9 mouse cellular contexts compared by ENCODE assay signal in genomic region chr14:61056962-61057361, GRCm38 (mm10). TPM values are rescaled to one million over a fixed set of nuclear protein-coding genes. Genes with fewer than 3 reads are reported as not detected.
DNase-seq lines count a peak whose midpoint lies in the region; ATAC-seq lines count a peak whose summit lies in the region.
"Had no signal": no experiment of that assay in that cellular context is flagged by ENCODE, and none has a peak within 500 bp of the region (broad histone marks: within the 10 kb centered on the region; RNA-seq: fewer than 3 reads in every experiment).

No protein-coding gene starts in this region.

- no peak overlapping the region for H3K27ac ChIP-seq in kidney, embryonic 16.5 days (ENCODE audit: low read length)
- peak overlapping the region; percentile 75 for H3K27ac ChIP-seq in embryonic facial prominence, embryonic 10.5 days (replicated peaks)
- H3K27ac ChIP-seq in intestine, embryonic 14.5 days (ENCODE audit: low read depth) = no peak overlapping the region
- H3K27ac ChIP-seq in neural tube, embryonic 12.5 days = no peak overlapping the region

- no peak for ATAC-seq in kidney, embryonic 16.5 days (ENCODE audit: low FRiP score, low TSS enrichment)
- ATAC-seq in intestine, embryonic 14.5 days (replicated peaks; ENCODE audit: low FRiP score, low TSS enrichment, low read depth) = 0 out of 2 replicates have a peak, but pooled peaks have one; percentile 54
- ATAC-seq in neural tube, embryonic 12.5 days (ENCODE audit: low FRiP score, low read depth) = no peak

- peak overlapping the region; percentile 38 for H3K4me3 ChIP-seq in kidney, embryonic 16.5 days (ENCODE audit: low read length)
- peak overlapping the region; percentile 52 for H3K4me3 ChIP-seq in embryonic facial prominence, embryonic 10.5 days
- H3K4me3 ChIP-seq in intestine, embryonic 14.5 days (ENCODE audit: low read depth, low read length) = peak overlapping the region; percentile 20
- peak overlapping the region; percentile 12; the same call in 1 of the 2 replicates for H3K4me3 ChIP-seq in neural tube, embryonic 12.5 days

- peak overlapping the region; percentile 60 for H3K4me2 ChIP-seq in kidney, embryonic 16.5 days (replicated peaks; ENCODE audit: low read depth, low read length)
- H3K4me2 ChIP-seq in intestine, embryonic 14.5 days (ENCODE audit: low read length) = peak overlapping the region; percentile 48
- peak overlapping the region; percentile 53 for H3K4me2 ChIP-seq in neural tube, embryonic 12.5 days (replicated peaks)

- H3K36me3 ChIP-seq in kidney, embryonic 16.5 days (ENCODE audit: insufficient read depth, low read length) = no peaks in the 10 kb centered on the region
- no peaks in the 10 kb centered on the region for H3K36me3 ChIP-seq in embryonic facial prominence, embryonic 10.5 days (replicated peaks)
- H3K36me3 ChIP-seq in intestine, embryonic 14.5 days (ENCODE audit: control insufficient read depth, insufficient read depth, low read length) = no peaks in the 10 kb centered on the region
- H3K36me3 ChIP-seq in neural tube, embryonic 12.5 days = no peaks in the 10 kb centered on the region

- no peak for DNase-seq in kidney, adult 18-20 months
- peak; percentile 30 for DNase-seq in embryonic facial prominence, embryonic 10.5 days (ENCODE audit: low spot score)
- peak; percentile 70 for DNase-seq in intestine, embryonic 14.5 days (ENCODE audit: low spot score)
- no peak for DNase-seq in right cerebral cortex, adult 2 months (ENCODE audit: low spot score in 2 of 2)
- no peak for DNase-seq in adrenal gland, postnatal 36 days
- no peak for DNase-seq in urinary bladder, adult 18-20 months (ENCODE audit: low spot score in 2 of 2)
- DNase-seq: lung, adult 18-20 months had no signal

- peaks cover 6% of the 10 kb centered on the region; the same call in 1 of the 2 replicates for H3K9me3 ChIP-seq in kidney, embryonic 16.5 days (ENCODE audit: low read length)
- no peaks in the 10 kb centered on the region for H3K9me3 ChIP-seq in embryonic facial prominence, embryonic 10.5 days
- 0 out of 2 replicates have a peak, but pooled peaks cover 4% of the 10 kb centered on the region for H3K9me3 ChIP-seq in intestine, embryonic 14.5 days (ENCODE audit: control insufficient read depth, low read length)
- no peaks in the 10 kb centered on the region; the same call in 1 of the 2 replicates for H3K9me3 ChIP-seq in neural tube, embryonic 12.5 days

- WGBS in kidney, embryonic 16.5 days = 11% methylated on average over 11 of the region's 11 CpGs
- WGBS in embryonic facial prominence, embryonic 10.5 days = 8% methylated on average over 11 of the region's 11 CpGs
- WGBS in intestine, embryonic 14.5 days = 13% methylated on average over 11 of the region's 11 CpGs
- 8% methylated on average over 11 of the region's 11 CpGs for WGBS in neural tube, embryonic 12.5 days

- peaks cover 15% of the 10 kb centered on the region for H3K4me1 ChIP-seq in kidney, embryonic 16.5 days (ENCODE audit: insufficient read depth, low read length)
- H3K4me1 ChIP-seq in embryonic facial prominence, embryonic 10.5 days = peaks cover 41% of the 10 kb centered on the region
- H3K4me1 ChIP-seq in intestine, embryonic 14.5 days (replicated peaks; ENCODE audit: control insufficient read depth, insufficient read depth, low read length) = peaks cover 15% of the 10 kb centered on the region; the same call in 1 of the 2 replicates
- peaks cover 13% of the 10 kb centered on the region for H3K4me1 ChIP-seq in neural tube, embryonic 12.5 days

- no peaks in the 10 kb centered on the region; the same call in 1 of the 2 replicates for H3K27me3 ChIP-seq in kidney, embryonic 16.5 days (ENCODE audit: insufficient read depth, low read length)
- H3K27me3 ChIP-seq in embryonic facial prominence, embryonic 10.5 days (replicated peaks; ENCODE audit: low read depth, poor library complexity, severe bottlenecking) = peaks cover 54% of the 10 kb centered on the region
- H3K27me3 ChIP-seq in intestine, embryonic 14.5 days (replicated peaks; ENCODE audit: control insufficient read depth, insufficient read depth, low read length) = 0 out of 2 replicates have a peak, but pooled peaks cover 3% of the 10 kb centered on the region
- peaks cover 9% of the 10 kb centered on the region; the same call in 1 of the 2 replicates for H3K27me3 ChIP-seq in neural tube, embryonic 12.5 days (replicated peaks)

- peak overlapping the region; percentile 52 for H3K9ac ChIP-seq in kidney, embryonic 16.5 days (replicated peaks; ENCODE audit: low read length)
- no peak overlapping the region for H3K9ac ChIP-seq in intestine, embryonic 14.5 days (ENCODE audit: low read length)
- H3K9ac ChIP-seq in neural tube, embryonic 12.5 days = no peak overlapping the region

RNA-seq across cellular contexts. Expression of gene Tnfrsf19, which starts 10.7 kb away (rescaled TPM):
- polyA plus RNA-seq in kidney, embryonic 16.5 days (2015; fragmentation: Nextera tagmentation; extraction: Ambion mirVana) = 17.0 and 18.9 TPM in 2 replicates
- 37.2 and 41.4 TPM in 2 replicates for polyA plus RNA-seq in embryonic facial prominence, embryonic 10.5 days (2016; fragmentation: Nextera tagmentation; extraction: Ambion mirVana)
- polyA plus RNA-seq in intestine, embryonic 14.5 days (2014; fragmentation: Nextera tagmentation; extraction: Ambion mirVana) = 27.0 and 29.7 TPM in 2 replicates
- 37.4 and 41.8 TPM in 2 replicates for polyA plus RNA-seq in neural tube, embryonic 12.5 days (2016; fragmentation: Nextera tagmentation; extraction: Ambion mirVana)
- total RNA-seq in adrenal gland, postnatal 36 days (2021) = 10 to 100 TPM; 48.1 to 71.4 TPM

Comparison
In these comparisons a context has a peak if more than half of its experiments do, and no peak if none do; other contexts are left out.
1. DNase-seq: peak in embryonic facial prominence, embryonic 10.5 days (single experiment) and intestine, embryonic 14.5 days (single experiment); none in kidney, adult 18-20 months (single experiment), right cerebral cortex, adult 2 months (0 of 2), adrenal gland, postnatal 36 days (0 of 2) and urinary bladder, adult 18-20 months (0 of 2).
2. Peak in every context shown above with its lines, with median percentiles within 50 percentile points of each other: H3K4me2 ChIP-seq and H3K4me3 ChIP-seq.